Mouse (Mus musculus): ENCODE results near the gene Tmem144. TPM values are rescaled to one million over a fixed set of nuclear protein-coding genes. Genes with fewer than 3 reads are reported as not detected.

Gene Tmem144
- polyA plus RNA-seq, 1 experiment from 2014 or later: 9.1 TPM

- H3K27me3 ChIP-seq (ENCODE audit: insufficient read depth, low read length): no peaks in the 10 kb centered on the region
- peak; percentile 87 for DNase-seq (ENCODE audit: low spot score)
- peak overlapping the region; percentile 18; the same call in 1 of the 2 replicates for H3K4me3 ChIP-seq (replicated peaks; ENCODE audit: low read depth, low read length)
- TF ChIP-seq CTCF (IDR thresholded peaks at IDR 0.05; ENCODE audit: low read depth): peak; percentile 77
- peak overlapping the region; percentile 59 for H3K4me2 ChIP-seq (ENCODE audit: low read length)
- H3K4me1 ChIP-seq (replicated peaks; ENCODE audit: insufficient read depth, low read length): 0 out of 2 replicates have a peak, but pooled peaks cover 11% of the 10 kb centered on the region
- no peaks in the 10 kb centered on the region for H3K9me3 ChIP-seq (replicated peaks; ENCODE audit: low read length)
- no peak for ATAC-seq (replicated peaks; ENCODE audit: low FRiP score, low read depth)
- 8% methylated on average over 9 of the region's 9 CpGs for WGBS
- no peaks in the 10 kb centered on the region for H3K36me3 ChIP-seq (ENCODE audit: insufficient read depth, low read length)
- no peak overlapping the region; the same call in 1 of the 2 replicates for H3K27ac ChIP-seq
- no peak overlapping the region for H3K9ac ChIP-seq (ENCODE audit: low read depth, low read length)
These were observed 32.2 kb upstream of the Tmem144 start for GRCm38 (mm10) chr3:79884761-79885189.

DNA sequence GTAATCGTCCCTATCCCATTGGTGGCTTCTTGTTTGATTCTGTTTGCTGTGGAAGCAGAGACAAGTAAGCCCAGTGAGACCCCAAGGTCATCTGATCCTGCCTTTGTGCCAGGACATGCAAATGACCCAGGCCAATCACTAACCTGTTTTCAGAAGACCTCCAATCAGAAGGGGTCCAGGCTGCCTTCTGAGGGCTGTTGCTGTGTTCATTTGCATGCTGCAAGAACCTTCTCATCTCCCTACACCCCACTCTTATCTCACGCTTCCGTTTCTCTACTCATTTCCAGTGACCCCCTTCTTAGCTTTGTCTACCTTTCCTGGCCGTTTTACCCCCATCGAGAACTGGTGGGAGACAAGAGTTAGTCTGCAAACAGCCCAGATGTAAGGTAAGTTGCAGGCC is 31.7 kb upstream of the Tmem144 start, which contains the start of gene Fam198b:
Gene Fam198b, plus strand, starts transcription at position 229 of the 400 bp plus-strand sequence.
- Histone ChIP-seq H3K9ac (ENCODE audit: low read depth, low read length) (no peak within 1 kb of the TSS), H3K4me1 (replicated peaks; ENCODE audit: insufficient read depth, low read length) (0 out of 2 replicates have a peak, but pooled peaks cover 11% of the 10 kb centered on the region), H3K4me3 (replicated peaks; ENCODE audit: low read depth, low read length) (peak within 1 kb of the TSS; percentile 18; the same call in 1 of the 2 replicates), H3K9me3 (replicated peaks; ENCODE audit: low read length) (no peaks in the 10 kb centered on the region), H3K27me3 (ENCODE audit: insufficient read depth, low read length) (no peaks in the 10 kb centered on the region), H3K27ac (no peak within 1 kb of the TSS; the same call in 1 of the 2 replicates), H3K36me3 (ENCODE audit: insufficient read depth, low read length) (no peaks in the 10 kb centered on the region), H3K4me2 (ENCODE audit: low read length) (peak within 1 kb of the TSS; percentile 59)
- TF ChIP-seq CTCF (IDR thresholded peaks at IDR 0.05; ENCODE audit: low read depth): no peak
- no peak for ATAC-seq (replicated peaks; ENCODE audit: low FRiP score, low read depth)
- DNase-seq (ENCODE audit: low spot score): no peak
- 34% methylated on average over 5 of the region's 5 CpGs for WGBS

DNA sequence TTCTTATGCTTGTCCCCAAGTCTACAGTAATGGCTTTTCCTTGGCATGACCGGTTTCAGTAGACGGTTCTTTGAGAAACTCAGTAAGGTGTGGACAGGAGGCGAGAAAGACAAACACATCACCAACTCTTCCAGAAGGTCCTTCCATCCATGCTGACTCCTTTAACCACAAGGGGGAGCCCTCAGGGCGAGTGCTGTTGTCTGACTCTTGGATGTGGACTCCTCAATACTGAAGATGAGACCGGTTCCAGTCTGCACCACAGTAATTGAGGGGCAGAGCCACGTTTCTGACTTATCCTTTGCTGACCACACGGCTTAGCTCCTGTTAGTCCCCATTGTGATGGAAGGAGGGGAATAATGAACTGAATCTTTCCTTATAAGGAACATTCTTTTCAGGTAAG is 30.5 kb upstream of the Tmem144 start:
- TF ChIP-seq CTCF (IDR thresholded peaks at IDR 0.05; ENCODE audit: low read depth): peak; percentile 93
- Histone ChIP-seq H3K27ac (no peak overlapping the region), H3K9me3 (replicated peaks; ENCODE audit: low read length) (no peaks in the 10 kb centered on the region), H3K9ac (ENCODE audit: low read depth, low read length) (no peak overlapping the region), H3K27me3 (ENCODE audit: insufficient read depth, low read length) (no peaks in the 10 kb centered on the region), H3K4me2 (ENCODE audit: low read length) (no peak overlapping the region), H3K4me1 (replicated peaks; ENCODE audit: insufficient read depth, low read length) (0 out of 2 replicates have a peak, but pooled peaks cover 14% of the 10 kb centered on the region), H3K4me3 (replicated peaks; ENCODE audit: low read depth, low read length) (no peak overlapping the region), H3K36me3 (ENCODE audit: insufficient read depth, low read length) (no peaks in the 10 kb centered on the region)
- no peak for ATAC-seq (replicated peaks; ENCODE audit: low FRiP score, low read depth)
- peak; percentile 64 for DNase-seq (ENCODE audit: low spot score)
- WGBS: 34% methylated on average over 7 of the region's 7 CpGs

GRCm38 (mm10) chr3:79881645-79882044 is 29.1 kb upstream of the Tmem144 start:
- H3K9ac ChIP-seq (ENCODE audit: low read depth, low read length): no peak overlapping the region
- no peak for ATAC-seq (replicated peaks; ENCODE audit: low FRiP score, low read depth)
- DNase-seq (ENCODE audit: low spot score): no peak
- H3K4me3 ChIP-seq (replicated peaks; ENCODE audit: low read depth, low read length): no peak overlapping the region
- no peaks in the 10 kb centered on the region for H3K9me3 ChIP-seq (replicated peaks; ENCODE audit: low read length)
- H3K27ac ChIP-seq: no peak overlapping the region
- H3K4me2 ChIP-seq (ENCODE audit: low read length): no peak overlapping the region
- H3K36me3 ChIP-seq (ENCODE audit: insufficient read depth, low read length): no peaks in the 10 kb centered on the region
- no peaks in the 10 kb centered on the region for H3K27me3 ChIP-seq (ENCODE audit: insufficient read depth, low read length)
- 54% methylated on average over 2 of the region's 2 CpGs for WGBS
- H3K4me1 ChIP-seq (replicated peaks; ENCODE audit: insufficient read depth, low read length): 0 out of 2 replicates have a peak, but pooled peaks cover 9% of the 10 kb centered on the region
- no peak for TF ChIP-seq CTCF (IDR thresholded peaks at IDR 0.05; ENCODE audit: low read depth)

DNA sequence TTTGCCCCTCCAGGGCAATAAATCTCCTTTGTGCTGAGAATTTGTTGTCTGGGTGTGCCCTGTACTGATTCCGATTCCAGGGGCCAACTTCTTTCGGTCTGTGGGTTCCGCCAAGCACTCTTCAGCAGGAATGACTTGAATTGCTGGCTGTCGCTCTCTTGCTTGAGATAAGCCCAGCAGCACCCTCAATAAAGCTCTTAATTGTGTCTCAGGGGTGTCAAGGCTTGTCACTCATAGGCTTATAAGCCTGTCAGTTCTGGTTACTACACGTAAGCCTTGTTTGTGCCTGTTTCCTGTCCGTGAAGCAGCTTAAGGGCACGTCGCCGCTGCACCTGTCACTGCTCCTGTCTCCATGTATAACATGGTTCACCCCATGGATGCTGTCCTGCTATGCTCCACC is 26.7 kb upstream of the Tmem144 start:
- DNase-seq (ENCODE audit: low spot score) (no peak), ATAC-seq (replicated peaks; ENCODE audit: low FRiP score, low read depth) (no peak)
- Histone ChIP-seq H3K27me3 (ENCODE audit: insufficient read depth, low read length) (no peaks in the 10 kb centered on the region), H3K27ac (no peak overlapping the region), H3K4me3 (replicated peaks; ENCODE audit: low read depth, low read length) (no peak overlapping the region), H3K9ac (ENCODE audit: low read depth, low read length) (no peak overlapping the region), H3K4me1 (replicated peaks; ENCODE audit: insufficient read depth, low read length) (0 out of 2 replicates have a peak, but pooled peaks cover 5% of the 10 kb centered on the region), H3K36me3 (ENCODE audit: insufficient read depth, low read length) (no peaks in the 10 kb centered on the region), H3K9me3 (replicated peaks; ENCODE audit: low read length) (no peaks in the 10 kb centered on the region), H3K4me2 (ENCODE audit: low read length) (peak overlapping the region; percentile 13; the same call in 1 of the 2 replicates)
- TF ChIP-seq CTCF (IDR thresholded peaks at IDR 0.05; ENCODE audit: low read depth): no peak
- 33% methylated on average over 9 of the region's 9 CpGs for WGBS

GRCm38 (mm10) chr3:79878350-79878749 is 25.8 kb upstream of the Tmem144 start:
- Histone ChIP-seq H3K4me1 (replicated peaks; ENCODE audit: insufficient read depth, low read length) (0 out of 2 replicates have a peak, but pooled peaks cover 4% of the 10 kb centered on the region), H3K36me3 (ENCODE audit: insufficient read depth, low read length) (no peaks in the 10 kb centered on the region), H3K4me3 (replicated peaks; ENCODE audit: low read depth, low read length) (no peak overlapping the region), H3K27me3 (ENCODE audit: insufficient read depth, low read length) (no peaks in the 10 kb centered on the region), H3K9ac (ENCODE audit: low read depth, low read length) (no peak overlapping the region), H3K27ac (no peak overlapping the region; the same call in 1 of the 2 replicates), H3K9me3 (replicated peaks; ENCODE audit: low read length) (no peaks in the 10 kb centered on the region), H3K4me2 (ENCODE audit: low read length) (no peak overlapping the region)
- peak; percentile 93 for ATAC-seq (replicated peaks; ENCODE audit: low FRiP score, low read depth)
- DNase-seq (ENCODE audit: low spot score): peak; percentile 16
- TF ChIP-seq CTCF (IDR thresholded peaks at IDR 0.05; ENCODE audit: low read depth): no peak
- WGBS: 51% methylated on average over 3 of the region's 3 CpGs

Measured in kidney, postnatal 0 days (tissue).